Mouse (Mus musculus) midbrain, embryonic 14.5 days (tissue): Measurements from ENCODE around the gene Nt5c2. TPM values are rescaled to one million over a fixed set of nuclear protein-coding genes. Genes with fewer than 3 reads are reported as not detected.

Source experiments
- ATAC-seq: fragments of 200-750 bp; cut with Nextera tagmentation; 2 replicates; pipeline ENCODE4 v1.8.0; 2017; ENCODE audit warnings: moderate number of reproducible peaks, moderate library complexity; ENCODE audit not compliant: low FRiP score, low TSS enrichment
- DNase-seq: peaks from one replicate; pipeline ENCODE4 v3.0.0-alpha.2; 2015
- H3K27ac ChIP-seq: fragments of 300-500 bp; sonication (generic); replicated peaks from 2 replicates; pipeline ENCODE4 v1.5.1; 2014; ENCODE audit warnings: mild to moderate bottlenecking, low read depth, low read length, moderate library complexity
- H3K27me3 ChIP-seq: fragments of 300-500 bp; sonication (generic); 2 replicates; pipeline ENCODE4 v1.6.1; 2014; ENCODE audit warnings: low read length, control low read depth, mixed read lengths; ENCODE audit not compliant: control insufficient read depth, insufficient read depth
- H3K36me3 ChIP-seq: fragments of 300-500 bp; sonication (generic); 2 replicates; pipeline ENCODE4 v1.6.1; 2014; ENCODE audit warnings: low read length, control low read depth; ENCODE audit not compliant: control insufficient read depth, insufficient read depth
- H3K4me1 ChIP-seq: fragments of 300-500 bp; sonication (generic); 2 replicates; pipeline ENCODE4 v1.6.1; 2014; ENCODE audit warnings: mild to moderate bottlenecking, antibody characterized with exemption, low read length, control low read depth; ENCODE audit not compliant: control insufficient read depth, insufficient read depth
- H3K4me2 ChIP-seq: fragments of 300-500 bp; sonication (generic); 2 replicates; pipeline ENCODE4 v1.6.1; 2014; ENCODE audit warnings: mild to moderate bottlenecking, low read length, moderate library complexity
- H3K4me3 ChIP-seq: fragments of 300-500 bp; sonication (generic); replicated peaks from 2 replicates; pipeline ENCODE4 v1.5.1; 2014; ENCODE audit warnings: low read depth, low read length
- H3K9ac ChIP-seq: fragments of 300-500 bp; sonication (generic); replicated peaks from 2 replicates; pipeline ENCODE4 v1.6.1; 2014; ENCODE audit warnings: mild to moderate bottlenecking, low read length, moderate library complexity
- H3K9me3 ChIP-seq: fragments of 300-500 bp; sonication (generic); 2 replicates; pipeline ENCODE4 v1.6.1; 2016; ENCODE audit warnings: low read length, control low read depth, mixed read lengths; ENCODE audit not compliant: control insufficient read depth
- WGBS: fragments of 180-500 bp; shearing (Covaris S2); extraction: QIAGEN DNeasy Blood & Tissue Kit; methylation state at CpG from one replicate; pipeline ENCODE4 v1.1.7; 2014; 5-methylcytosine and 5-hydroxymethylcytosine counted together
- polyA plus RNA-seq: library from polyadenylated mRNA; unstranded; fragments of >200 nt; fragmentation: Nextera tagmentation; extraction: Ambion mirVana; gene quantifications from 2 replicates; pipeline ENCODE4 v1.2.1, GENCODE M21; 2014

The Nt5c2 gene
- polyA plus RNA-seq, 1 experiment from 2014 or later: 89.9 TPM

- Histone ChIP-seq H3K4me1 (0 out of 2 replicates have a peak, but pooled peaks cover 3% of the 10 kb centered on the region), H3K9ac (no peak overlapping the region), H3K4me3 (no peak overlapping the region), H3K27ac (no peak overlapping the region), H3K36me3 (no peaks in the 10 kb centered on the region), H3K4me2 (no peak overlapping the region), H3K27me3 (no peaks in the 10 kb centered on the region), H3K9me3 (no peaks in the 10 kb centered on the region)
- ATAC-seq (no peak), DNase-seq (peak; percentile 39)
- 85% methylated on average over 6 of the region's 6 CpGs for WGBS
These were observed 85.8 kb downstream of the Nt5c2 start for GRCm38 (mm10) chr19:46929044-46929587.

- no peak overlapping the region for H3K27ac ChIP-seq
- no peaks in the 10 kb centered on the region; the same call in 1 of the 2 replicates for H3K36me3 ChIP-seq
- DNase-seq (no peak), ATAC-seq (no peak)
- no peaks in the 10 kb centered on the region for H3K27me3 ChIP-seq
- H3K4me3 ChIP-seq: no peak overlapping the region
- WGBS: 80% methylated on average over 4 of the region's 4 CpGs
- H3K9ac ChIP-seq: no peak overlapping the region
- no peaks in the 10 kb centered on the region for H3K9me3 ChIP-seq
- H3K4me1 ChIP-seq: 0 out of 2 replicates have a peak, but pooled peaks cover 3% of the 10 kb centered on the region
- no peak overlapping the region for H3K4me2 ChIP-seq
These were observed 86.8 kb downstream of the Nt5c2 start for GRCm38 (mm10) chr19:46928136-46928535.

- DNase-seq: no peak
- Histone ChIP-seq H3K4me2 (no peak overlapping the region), H3K9me3 (no peaks in the 10 kb centered on the region), H3K4me3 (no peak overlapping the region), H3K27me3 (no peaks in the 10 kb centered on the region), H3K4me1 (0 out of 2 replicates have a peak, but pooled peaks cover 3% of the 10 kb centered on the region), H3K9ac (no peak overlapping the region), H3K36me3 (no peaks in the 10 kb centered on the region; the same call in 1 of the 2 replicates), H3K27ac (no peak overlapping the region)
- WGBS: 56% methylated on average over 5 of the region's 5 CpGs
- no peak for ATAC-seq
These were observed 88.0 kb downstream of the Nt5c2 start for GRCm38 (mm10) chr19:46926951-46927350.

GRCm38 (mm10) chr19:46926357-46926756 is 88.6 kb downstream of the Nt5c2 start:
- Histone ChIP-seq H3K36me3 (no peaks in the 10 kb centered on the region; the same call in 1 of the 2 replicates), H3K9me3 (no peaks in the 10 kb centered on the region), H3K27me3 (no peaks in the 10 kb centered on the region), H3K4me2 (no peak overlapping the region), H3K4me1 (0 out of 2 replicates have a peak, but pooled peaks cover 3% of the 10 kb centered on the region), H3K27ac (no peak overlapping the region), H3K9ac (no peak overlapping the region), H3K4me3 (no peak overlapping the region)
- 46% methylated on average over 4 of the region's 4 CpGs for WGBS
- ATAC-seq (no peak), DNase-seq (no peak)

- no peaks in the 10 kb centered on the region for H3K9me3 ChIP-seq
- H3K27me3 ChIP-seq: no peaks in the 10 kb centered on the region
- DNase-seq: no peak
- H3K36me3 ChIP-seq: no peaks in the 10 kb centered on the region; the same call in 1 of the 2 replicates
- no peak overlapping the region for H3K9ac ChIP-seq
- no peak overlapping the region for H3K4me3 ChIP-seq
- H3K4me1 ChIP-seq: no peaks in the 10 kb centered on the region
- no peak for ATAC-seq
- no peak overlapping the region for H3K4me2 ChIP-seq
- H3K27ac ChIP-seq: no peak overlapping the region
- 92% methylated on average over 6 of the region's 6 CpGs for WGBS
These were observed 94.4 kb downstream of the Nt5c2 start for GRCm38 (mm10) chr19:46920571-46920970.

- H3K36me3 ChIP-seq: no peaks in the 10 kb centered on the region
- H3K9me3 ChIP-seq: no peaks in the 10 kb centered on the region
- no peaks in the 10 kb centered on the region for H3K4me1 ChIP-seq
- H3K27me3 ChIP-seq: no peaks in the 10 kb centered on the region
- H3K27ac ChIP-seq: no peak overlapping the region
- H3K9ac ChIP-seq: no peak overlapping the region
- no peak overlapping the region for H3K4me2 ChIP-seq
- no peak for ATAC-seq
- DNase-seq: no peak
- H3K4me3 ChIP-seq: no peak overlapping the region
- 64% methylated on average over 9 of the region's 9 CpGs for WGBS
These were observed 99.4 kb downstream of the Nt5c2 start for GRCm38 (mm10) chr19:46915406-46916080.

GRCm38 (mm10) chr19:46913626-46914025 is 101.3 kb downstream of the Nt5c2 start:
- Histone ChIP-seq H3K36me3 (no peaks in the 10 kb centered on the region), H3K9me3 (no peaks in the 10 kb centered on the region), H3K4me1 (no peaks in the 10 kb centered on the region), H3K4me2 (no peak overlapping the region), H3K9ac (no peak overlapping the region), H3K27ac (no peak overlapping the region), H3K27me3 (no peaks in the 10 kb centered on the region), H3K4me3 (no peak overlapping the region)
- no peak for DNase-seq
- 93% methylated on average over 11 of the region's 11 CpGs for WGBS
- ATAC-seq: no peak

- no peak overlapping the region for H3K4me3 ChIP-seq
- 87% methylated on average over 3 of the region's 3 CpGs for WGBS
- no peak for ATAC-seq
These were observed 103.5 kb downstream of the Nt5c2 start for GRCm38 (mm10) chr19:46911492-46911891.

GRCm38 (mm10) chr19:46908977-46909376 is 106.0 kb downstream of the Nt5c2 start:
- no peak for ATAC-seq
- no peak overlapping the region for H3K27ac ChIP-seq
- no peak overlapping the region for H3K4me3 ChIP-seq
- no peak for DNase-seq
- 32% methylated on average over 4 of the region's 4 CpGs for WGBS
- no peak overlapping the region for H3K9ac ChIP-seq
- no peak overlapping the region for H3K4me2 ChIP-seq
- no peaks in the 10 kb centered on the region for H3K4me1 ChIP-seq
- H3K9me3 ChIP-seq: no peaks in the 10 kb centered on the region
- H3K36me3 ChIP-seq: no peaks in the 10 kb centered on the region
- no peaks in the 10 kb centered on the region for H3K27me3 ChIP-seq

More at GRCm38 (mm10) chr19:46911492-46911891, 103.5 kb downstream of the Nt5c2 start:
- Histone ChIP-seq H3K36me3 (no peaks in the 10 kb centered on the region), H3K27ac (no peak overlapping the region), H3K9me3 (no peaks in the 10 kb centered on the region), H3K4me1 (no peaks in the 10 kb centered on the region), H3K27me3 (no peaks in the 10 kb centered on the region), H3K9ac (no peak overlapping the region), H3K4me2 (no peak overlapping the region)
- DNase-seq: no peak
